Mouse (Mus musculus): ENCODE measurements around the gene Gm3336. TPM values are rescaled to one million over a fixed set of nuclear protein-coding genes. Genes with fewer than 3 reads are reported as not detected.

Gene Gm3336
- total and polyA plus RNA-seq, 3 experiments = 0.25 to 0.49 TPM; not detected in 1

- TF ChIP-seq ETS1 (conservative IDR thresholded peaks at IDR 0.05; ENCODE audit: low read depth, low read length) = no peak
- TF ChIP-seq CHD1 (IDR thresholded peaks at IDR 0.05; ENCODE audit: low read depth, low read length) = no peak
- no peak for TF ChIP-seq ZC3H11A (IDR thresholded peaks at IDR 0.05; ENCODE audit: low read depth, low read length)
- TF ChIP-seq MAFK (IDR thresholded peaks at IDR 0.05; ENCODE audit: insufficient replicate concordance, low read length) = no peak
- TF ChIP-seq NELFE (IDR thresholded peaks at IDR 0.05; ENCODE audit: low read depth, low read length) = no peak
- no peak for TF ChIP-seq JUND (conservative IDR thresholded peaks at IDR 0.05; ENCODE audit: low read depth, low read length)
- no peak for TF ChIP-seq POLR2A (IDR thresholded peaks at IDR 0.05; ENCODE audit: low read depth, low read length)
- no peak for TF ChIP-seq POLR2AphosphoS2 (IDR thresholded peaks at IDR 0.05; ENCODE audit: low read depth, low read length)
- no peak for TF ChIP-seq E2F4 (IDR thresholded peaks at IDR 0.05; ENCODE audit: insufficient replicate concordance, low read depth, low read length)
- dilution Hi-C loops (cut with MboI; ENCODE audit: extremely low pct_ligation_motif_present, extremely low pct_unique_long_range_greater_than_20kb, low sequenced_read_pairs) (no loop called here), in situ Hi-C loops (cut with MboI; ENCODE audit: low pct_ligation_motif_present, low pct_unique_long_range_greater_than_20kb, low sequenced_read_pairs) (no loop called here)
- no peak for DNase-seq (ENCODE audit: extremely low read depth)
- Histone ChIP-seq H3K36me3 (replicated peaks in 1 of 2; ENCODE audit: control insufficient read depth in 1 of 2, insufficient read depth in 1 of 2, low read length in 1 of 2) (peaks cover 4 to 45% of the 10 kb centered on the region in 2 experiments), H3K4me3 (replicated peaks in 1 of 3; ENCODE audit: low read depth in 2 of 3, low read length in 2 of 3, poor library complexity in 1 of 3) (no peak overlapping the region), H3K27me3 (replicated peaks) (no peaks in the 10 kb centered on the region), H3K4me2 (ENCODE audit: insufficient read depth, low read depth, poor library complexity, severe bottlenecking) (no peak overlapping the region), H3K79me2 (replicated peaks; ENCODE audit: control insufficient read depth, extremely low read depth, insufficient read depth, poor library complexity, severe bottlenecking) (no peaks in the 10 kb centered on the region), H3K27ac (ENCODE audit: insufficient read depth, low read depth) (no peak overlapping the region), H3K4me1 (ENCODE audit: control insufficient read depth in 1 of 2, insufficient read depth in 2 of 2) (peaks cover 3 to 36% of the 10 kb centered on the region in 2 experiments), H3K9ac (ENCODE audit: insufficient read depth, low read depth) (no peak overlapping the region), H3K9me3 (replicated peaks; ENCODE audit: low read length) (no peaks in the 10 kb centered on the region)
Measured at GRCm38 (mm10) chr8:70749097-70749674, 30.8 kb downstream of the Gm3336 start.

- dilution Hi-C loops (cut with MboI; ENCODE audit: extremely low pct_ligation_motif_present, extremely low pct_unique_long_range_greater_than_20kb, low sequenced_read_pairs) (no loop called here), in situ Hi-C loops (cut with MboI; ENCODE audit: low pct_ligation_motif_present, low pct_unique_long_range_greater_than_20kb, low sequenced_read_pairs) (loop anchor here (5.0 kb wide), 1 partner anchor 33 kb away; the partner anchor contains the start of gene Gm3336)
- H3K4me2 ChIP-seq (ENCODE audit: insufficient read depth, low read depth, poor library complexity, severe bottlenecking) = no peak overlapping the region
- no peaks in the 10 kb centered on the region for H3K9me3 ChIP-seq (replicated peaks; ENCODE audit: low read length)
- no peak for DNase-seq (ENCODE audit: extremely low read depth)
- H3K4me3 ChIP-seq (replicated peaks in 1 of 3; ENCODE audit: low read depth in 2 of 3, low read length in 2 of 3, poor library complexity in 1 of 3) = no peak overlapping the region
- H3K27me3 ChIP-seq (replicated peaks) = no peaks in the 10 kb centered on the region
- no peak overlapping the region for H3K27ac ChIP-seq (ENCODE audit: insufficient read depth, low read depth)
- peaks cover 4 to 46% of the 10 kb centered on the region in 2 experiments for H3K36me3 ChIP-seq (replicated peaks in 1 of 2; ENCODE audit: control insufficient read depth in 1 of 2, insufficient read depth in 1 of 2, low read length in 1 of 2)
- no peak overlapping the region for H3K9ac ChIP-seq (ENCODE audit: insufficient read depth, low read depth)
- peaks cover 8 to 43% of the 10 kb centered on the region in 2 experiments for H3K4me1 ChIP-seq (ENCODE audit: control insufficient read depth in 1 of 2, insufficient read depth in 2 of 2)
- no peak for TF ChIP-seq TCF12 (IDR thresholded peaks at IDR 0.05; ENCODE audit: low read depth, low read length)
- no peak for TF ChIP-seq JUND (conservative IDR thresholded peaks at IDR 0.05; ENCODE audit: low read depth, low read length)
- no peak for TF ChIP-seq JUN (IDR thresholded peaks at IDR 0.05; ENCODE audit: insufficient read depth, low read depth, low read length)
- TF ChIP-seq ELF1 (IDR thresholded peaks at IDR 0.05; ENCODE audit: low read depth, low read length) = no peak
- TF ChIP-seq NELFE (IDR thresholded peaks at IDR 0.05; ENCODE audit: low read depth, low read length) = no peak
- no peak for TF ChIP-seq UBTF (IDR thresholded peaks at IDR 0.05; ENCODE audit: low read depth, low read length)
- TF ChIP-seq KAT2A (IDR thresholded peaks at IDR 0.05; ENCODE audit: insufficient replicate concordance, low read length) = no peak
- no peak for TF ChIP-seq SIN3A (IDR thresholded peaks at IDR 0.05; ENCODE audit: low read length)
- TF ChIP-seq SMC3 (IDR thresholded peaks at IDR 0.05; ENCODE audit: low read depth, low read length) = no peak
- TF ChIP-seq HCFC1 (IDR thresholded peaks at IDR 0.05; ENCODE audit: low read depth, low read length) = no peak
- no peak for TF ChIP-seq MAFK (IDR thresholded peaks at IDR 0.05; ENCODE audit: insufficient replicate concordance, low read length)
- TF ChIP-seq IRF4 (IDR thresholded peaks at IDR 0.05; ENCODE audit: low read depth, low read length) = no peak
- no peak for TF ChIP-seq RAD21 (IDR thresholded peaks at IDR 0.05; ENCODE audit: low read depth, low read length)
- no peak for TF ChIP-seq CHD1 (IDR thresholded peaks at IDR 0.05; ENCODE audit: low read depth, low read length)
- no peak for TF ChIP-seq MAZ (IDR thresholded peaks at IDR 0.05; ENCODE audit: low read depth, low read length)
- 0 out of 2 replicates have a peak, but pooled peaks have one; percentile 10 for TF ChIP-seq NRF1 (IDR thresholded peaks at IDR 0.05; ENCODE audit: low read depth, low read length)
- TF ChIP-seq RCOR1 (conservative IDR thresholded peaks at IDR 0.05; ENCODE audit: low read depth, low read length) = no peak
- TF ChIP-seq ZKSCAN1 (IDR thresholded peaks at IDR 0.05; ENCODE audit: borderline replicate concordance, low read depth, low read length) = no peak
- no peak for TF ChIP-seq USF1 (IDR thresholded peaks at IDR 0.05; ENCODE audit: low read depth, low read length)
- no peak for TF ChIP-seq POLR2AphosphoS2 (IDR thresholded peaks at IDR 0.05; ENCODE audit: low read depth, low read length)
- TF ChIP-seq BHLHE40 (IDR thresholded peaks at IDR 0.05; ENCODE audit: low read depth, low read length) = peak; percentile 50
- no peak for TF ChIP-seq POLR2A (IDR thresholded peaks at IDR 0.05; ENCODE audit: low read depth, low read length)
- peak; percentile 52; the same call in 1 of the 2 replicates for TF ChIP-seq ETS1 (conservative IDR thresholded peaks at IDR 0.05; ENCODE audit: low read depth, low read length)
- TF ChIP-seq MEF2A (IDR thresholded peaks at IDR 0.05; ENCODE audit: borderline replicate concordance, low read depth, low read length) = 0 out of 2 replicates have a peak, but pooled peaks have one; percentile 12
- TF ChIP-seq TBP (conservative IDR thresholded peaks at IDR 0.05; ENCODE audit: low read depth, low read length) = no peak
- TF ChIP-seq PAX5 (IDR thresholded peaks at IDR 0.05; ENCODE audit: low read length) = no peak
- no peak for TF ChIP-seq CTCF (conservative IDR thresholded peaks at IDR 0.05 in 1 of 2, IDR thresholded peaks at IDR 0.05 in 1 of 2; ENCODE audit: low read depth in 2 of 2, low read length in 2 of 2)
- no peaks in the 10 kb centered on the region for H3K79me2 ChIP-seq (replicated peaks; ENCODE audit: control insufficient read depth, extremely low read depth, insufficient read depth, poor library complexity, severe bottlenecking)
Measured at GRCm38 (mm10) chr8:70750128-70750680, 31.9 kb downstream of the Gm3336 start.

Measured in CH12.LX (cell line).